Mouse (Mus musculus): ENCODE data around the gene Arid4b. TPM values are rescaled to one million over a fixed set of nuclear protein-coding genes. Genes with fewer than 3 reads are reported as not detected.
A peak's percentile ranks its signal among the peaks of the same experiment; 100 is the strongest.
"Not testable (repeated sequence)": the region's sequence is repeated elsewhere in the genome, so short reads cannot be mapped to it uniquely, and the experiment has no call there.

The Arid4b gene
- polyA plus RNA-seq, 1 experiment from 2014 or later = 45.2 TPM

DNA sequence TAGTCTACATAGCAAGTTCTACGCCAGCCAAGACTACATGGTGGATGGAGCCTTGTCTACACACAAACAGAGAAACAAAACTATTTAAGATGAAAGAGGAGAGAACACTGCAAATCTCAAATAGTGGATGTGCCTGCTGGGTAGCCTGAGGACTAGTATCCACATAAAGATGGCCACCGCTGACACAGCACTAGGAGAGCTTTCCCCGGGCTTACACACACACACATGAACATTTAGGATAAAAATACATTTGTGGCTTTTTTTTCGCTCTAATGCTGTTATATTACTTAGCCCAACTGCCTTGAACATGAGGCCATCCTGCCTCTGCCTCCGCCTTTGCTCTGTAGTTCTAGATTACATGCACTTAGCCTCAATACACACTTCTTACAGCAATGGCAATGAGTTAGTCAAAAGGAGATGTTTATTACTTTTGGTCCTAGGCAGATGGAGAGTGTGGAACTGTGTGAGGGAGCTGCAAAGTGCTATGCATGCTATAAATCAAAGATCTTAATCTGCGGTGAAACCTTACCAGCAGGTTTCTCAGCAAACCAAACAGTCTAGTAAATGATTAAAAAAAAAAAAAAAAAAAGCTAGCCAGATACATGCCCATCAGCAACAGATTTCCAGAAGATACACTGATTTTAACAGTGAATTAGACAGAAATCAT is 36.7 kb upstream of the Arid4b start:
- H3K27me3 ChIP-seq (replicated peaks; ENCODE audit: control insufficient read depth, insufficient read depth, low read length) = no peaks in the 10 kb centered on the region
- no peak overlapping the region for H3K4me2 ChIP-seq
- ATAC-seq (replicated peaks; ENCODE audit: low FRiP score) = no peak
- H3K9ac ChIP-seq (ENCODE audit: low read depth, low read length) = no peak overlapping the region
- H3K36me3 ChIP-seq (ENCODE audit: control insufficient read depth, insufficient read depth, low read length) = peaks cover 10% of the 10 kb centered on the region
- H3K9me3 ChIP-seq (ENCODE audit: control insufficient read depth, low read length) = no peaks in the 10 kb centered on the region
- H3K4me1 ChIP-seq (replicated peaks; ENCODE audit: control insufficient read depth, insufficient read depth, low read length) = peaks cover 9% of the 10 kb centered on the region
- H3K27ac ChIP-seq (ENCODE audit: low read depth, low read length) = no peak overlapping the region
- no peak for DNase-seq (ENCODE audit: low spot score)
- 88% methylated on average over 6 of the region's 6 CpGs for WGBS
- H3K4me3 ChIP-seq (ENCODE audit: low read depth, low read length) = no peak overlapping the region

DNA sequence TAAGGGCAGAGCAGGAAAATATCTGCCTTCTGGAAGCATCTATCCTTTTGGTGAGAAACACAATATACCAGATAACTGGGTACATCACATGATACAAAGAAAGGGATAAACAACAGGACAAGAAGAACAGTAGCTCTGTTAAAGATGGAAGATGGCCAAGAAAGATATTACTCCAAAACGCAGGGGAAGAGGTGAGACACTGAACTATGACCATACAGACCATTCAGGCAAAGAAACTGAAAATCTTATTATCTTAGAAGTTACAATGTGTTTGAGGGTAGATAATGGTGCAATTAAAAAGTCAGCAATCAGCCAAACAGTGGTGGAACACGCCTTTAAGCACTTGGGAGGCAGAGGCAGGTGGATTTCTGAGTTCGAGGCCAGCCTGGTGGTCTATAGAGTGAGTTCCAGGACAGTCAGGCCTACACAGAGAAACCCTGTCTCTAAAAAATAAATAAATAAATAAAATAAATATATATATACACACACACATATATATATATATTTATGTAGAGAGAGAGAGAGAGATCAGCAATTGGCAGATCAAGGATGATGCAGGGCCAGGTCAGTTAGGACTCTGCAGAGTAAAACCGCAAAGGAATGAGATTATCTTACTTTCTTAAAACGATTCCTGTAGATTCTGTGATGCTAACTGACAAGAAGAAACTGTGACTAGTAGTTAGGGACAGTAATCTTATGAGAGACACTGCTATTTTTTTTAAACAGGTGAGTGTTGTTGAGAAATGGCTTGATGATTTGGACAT is 29.5 kb upstream of the Arid4b start:
- Histone ChIP-seq H3K4me2 (peak overlapping the region; percentile 50), H3K27ac (ENCODE audit: low read depth, low read length) (peak overlapping the region; percentile 91), H3K4me3 (ENCODE audit: low read depth, low read length) (no peak overlapping the region), H3K4me1 (replicated peaks; ENCODE audit: control insufficient read depth, insufficient read depth, low read length) (peaks cover 32% of the 10 kb centered on the region), H3K36me3 (ENCODE audit: control insufficient read depth, insufficient read depth, low read length) (no peaks in the 10 kb centered on the region; the same call in 1 of the 2 replicates), H3K27me3 (replicated peaks; ENCODE audit: control insufficient read depth, insufficient read depth, low read length) (no peaks in the 10 kb centered on the region), H3K9ac (ENCODE audit: low read depth, low read length) (no peak overlapping the region), H3K9me3 (ENCODE audit: control insufficient read depth, low read length) (no peaks in the 10 kb centered on the region)
- ATAC-seq (replicated peaks; ENCODE audit: low FRiP score) (peak; percentile 81), DNase-seq (ENCODE audit: low spot score) (no peak)
- WGBS = 52% methylated on average over 5 of the region's 5 CpGs

DNA sequence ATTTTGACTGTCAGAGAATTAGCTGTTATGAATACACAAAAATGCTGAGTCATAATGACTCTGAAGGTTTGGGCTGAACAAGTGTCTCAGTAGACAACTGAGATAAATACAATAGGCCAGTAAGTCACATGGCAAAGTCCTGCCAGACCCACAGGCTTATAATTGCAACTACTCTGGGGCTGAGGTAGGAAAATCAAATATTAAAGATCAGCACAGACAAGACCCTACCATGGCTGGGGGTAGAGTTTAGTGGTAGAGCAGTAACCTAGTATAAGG is 29.0 kb upstream of the Arid4b start:
- Histone ChIP-seq H3K4me2 (peak overlapping the region; percentile 50), H3K4me3 (ENCODE audit: low read depth, low read length) (no peak overlapping the region), H3K27ac (ENCODE audit: low read depth, low read length) (peak overlapping the region; percentile 91), H3K9me3 (ENCODE audit: control insufficient read depth, low read length) (no peaks in the 10 kb centered on the region), H3K36me3 (ENCODE audit: control insufficient read depth, insufficient read depth, low read length) (no peaks in the 10 kb centered on the region; the same call in 1 of the 2 replicates), H3K9ac (ENCODE audit: low read depth, low read length) (peak overlapping the region; percentile 43; the same call in 1 of the 2 replicates), H3K27me3 (replicated peaks; ENCODE audit: control insufficient read depth, insufficient read depth, low read length) (no peaks in the 10 kb centered on the region), H3K4me1 (replicated peaks; ENCODE audit: control insufficient read depth, insufficient read depth, low read length) (peaks cover 34% of the 10 kb centered on the region)
- no peak for DNase-seq (ENCODE audit: low spot score)
- peak; percentile 78 for ATAC-seq (replicated peaks; ENCODE audit: low FRiP score)

- not testable (repeated sequence) for H3K9ac ChIP-seq (ENCODE audit: low read depth, low read length); H3K4me3 ChIP-seq (ENCODE audit: low read depth, low read length); H3K9me3 ChIP-seq (ENCODE audit: control insufficient read depth, low read length); DNase-seq (ENCODE audit: low spot score); H3K36me3 ChIP-seq (ENCODE audit: control insufficient read depth, insufficient read depth, low read length); ATAC-seq (replicated peaks; ENCODE audit: low FRiP score); H3K27me3 ChIP-seq (replicated peaks; ENCODE audit: control insufficient read depth, insufficient read depth, low read length); H3K4me2 ChIP-seq
- Histone ChIP-seq H3K4me1 (replicated peaks; ENCODE audit: control insufficient read depth, insufficient read depth, low read length) (peaks cover 31% of the 10 kb centered on the region), H3K27ac (ENCODE audit: low read depth, low read length) (peak overlapping the region; percentile 91; the same call in 1 of the 2 replicates)
- 88% methylated on average over 3 of the region's 3 CpGs for WGBS
These were observed 27.7 kb upstream of the Arid4b start for GRCm38 (mm10) chr13:14035352-14035751.

DNA sequence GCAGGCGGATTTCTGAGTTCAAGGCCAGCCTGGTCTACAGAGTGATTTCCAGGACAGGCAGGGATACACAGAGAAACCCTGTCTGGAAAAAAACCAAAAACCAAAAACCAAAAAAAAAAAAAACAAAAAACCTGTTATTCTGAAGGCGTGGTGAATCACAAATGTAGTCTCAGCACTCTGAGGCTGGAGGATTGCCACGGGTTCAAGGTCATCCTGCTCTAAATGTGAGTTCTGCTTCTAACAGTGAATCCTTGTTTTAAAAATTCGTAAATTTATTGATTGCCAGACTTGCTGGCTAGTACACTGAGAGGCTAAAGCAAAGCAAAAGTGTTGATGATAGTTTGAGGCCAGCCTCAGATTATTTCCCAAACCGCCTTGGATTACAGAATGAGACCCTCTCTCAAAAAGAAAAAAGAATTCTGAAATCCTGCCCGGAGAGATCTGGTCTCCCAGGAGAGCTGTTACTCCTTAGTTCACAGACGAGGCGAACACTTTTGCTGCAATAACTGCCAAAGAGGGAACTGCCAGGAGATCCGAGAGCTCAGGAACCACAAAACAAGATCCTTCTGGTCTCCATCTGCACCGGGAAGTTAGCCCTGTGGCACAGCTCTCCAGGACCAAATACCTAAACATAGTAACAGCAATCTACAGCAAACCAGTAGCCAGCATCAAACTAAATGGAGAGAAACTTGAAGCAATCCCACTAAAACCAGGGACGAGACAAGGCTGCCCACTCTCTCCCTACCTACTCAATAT is 27.0 kb upstream of the Arid4b start:
- Histone ChIP-seq H3K9ac (ENCODE audit: low read depth, low read length) (no peak overlapping the region), H3K36me3 (ENCODE audit: control insufficient read depth, insufficient read depth, low read length) (no peaks in the 10 kb centered on the region; the same call in 1 of the 2 replicates), H3K4me3 (ENCODE audit: low read depth, low read length) (no peak overlapping the region), H3K9me3 (ENCODE audit: control insufficient read depth, low read length) (no peaks in the 10 kb centered on the region), H3K27ac (ENCODE audit: low read depth, low read length) (no peak overlapping the region), H3K27me3 (replicated peaks; ENCODE audit: control insufficient read depth, insufficient read depth, low read length) (no peaks in the 10 kb centered on the region), H3K4me1 (replicated peaks; ENCODE audit: control insufficient read depth, insufficient read depth, low read length) (peaks cover 28% of the 10 kb centered on the region), H3K4me2 (no peak overlapping the region)
- ATAC-seq (replicated peaks; ENCODE audit: low FRiP score) (no peak), DNase-seq (ENCODE audit: low spot score) (no peak)
- 92% methylated on average over 11 of the region's 11 CpGs for whole genome bisulfite sequencing

- Histone ChIP-seq H3K27ac (ENCODE audit: low read depth, low read length) (peak overlapping the region; percentile 91), H3K4me3 (ENCODE audit: low read depth, low read length) (peak overlapping the region; percentile 68), H3K27me3 (replicated peaks; ENCODE audit: control insufficient read depth, insufficient read depth, low read length) (no peaks in the 10 kb centered on the region), H3K36me3 (ENCODE audit: control insufficient read depth, insufficient read depth, low read length) (no peaks in the 10 kb centered on the region), H3K9ac (ENCODE audit: low read depth, low read length) (peak overlapping the region; percentile 90), H3K9me3 (ENCODE audit: control insufficient read depth, low read length) (no peaks in the 10 kb centered on the region), H3K4me1 (replicated peaks; ENCODE audit: control insufficient read depth, insufficient read depth, low read length) (peaks cover 13% of the 10 kb centered on the region), H3K4me2 (peak overlapping the region; percentile 91)
- DNase-seq (ENCODE audit: low spot score) (no peak), ATAC-seq (replicated peaks; ENCODE audit: low FRiP score) (peak; percentile 15)
- 2% methylated on average over 8 of the region's 8 CpGs for WGBS
These were observed 24.1 kb upstream of the Arid4b start for GRCm38 (mm10) chr13:14038911-14039291.

DNA sequence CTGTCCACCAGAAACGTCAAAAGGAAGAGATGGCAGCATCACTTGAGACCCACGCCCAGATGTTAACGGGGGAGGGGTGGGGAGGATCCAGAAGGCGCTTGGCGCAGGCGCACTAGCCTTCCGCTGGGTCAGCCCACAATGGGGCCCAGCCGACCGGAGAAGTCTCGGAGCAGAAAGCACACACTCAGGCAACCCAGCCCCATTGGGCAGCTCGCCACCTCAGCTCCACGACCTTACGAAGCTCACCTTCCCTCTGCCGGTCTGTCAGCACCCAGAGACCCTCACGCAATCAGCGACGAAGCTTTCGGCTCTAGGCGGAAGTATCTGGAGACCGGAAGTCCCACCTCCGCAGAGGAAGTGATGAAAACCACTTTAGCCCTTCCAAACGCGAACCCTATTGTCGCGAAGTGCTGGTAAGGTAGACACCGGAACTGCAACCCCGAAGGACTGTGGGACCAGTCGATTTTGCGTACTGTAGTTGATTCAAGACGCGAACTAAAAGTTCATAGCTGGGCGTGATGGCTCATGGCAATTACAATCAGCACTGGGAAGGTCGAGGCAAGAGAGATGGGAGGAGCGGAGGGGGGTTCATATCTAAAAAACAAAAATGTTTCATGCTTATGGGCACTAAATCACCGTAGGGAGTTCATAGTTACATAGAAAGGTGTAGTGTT is 23.6 kb upstream of the Arid4b start, which contains the start of gene Tbce:
Gene Tbce, minus strand, starts transcription at position 347 of the 674 bp plus-strand sequence.
- Histone ChIP-seq H3K4me3 (ENCODE audit: low read depth, low read length) (peak within 1 kb of the TSS; percentile 68), H3K36me3 (ENCODE audit: control insufficient read depth, insufficient read depth, low read length) (no peaks in the 10 kb centered on the region), H3K4me2 (peak within 1 kb of the TSS; percentile 91), H3K27ac (ENCODE audit: low read depth, low read length) (peak within 1 kb of the TSS; percentile 91), H3K4me1 (replicated peaks; ENCODE audit: control insufficient read depth, insufficient read depth, low read length) (peaks cover 11% of the 10 kb centered on the region), H3K27me3 (replicated peaks; ENCODE audit: control insufficient read depth, insufficient read depth, low read length) (no peaks in the 10 kb centered on the region), H3K9ac (ENCODE audit: low read depth, low read length) (peak within 1 kb of the TSS; percentile 90), H3K9me3 (ENCODE audit: control insufficient read depth, low read length) (no peaks in the 10 kb centered on the region)
- DNase-seq (ENCODE audit: low spot score) (peak; percentile 91), ATAC-seq (replicated peaks; ENCODE audit: low FRiP score) (peak; percentile 95)
- WGBS = under 1% methylated on average over 35 of the region's 35 CpGs

- Histone ChIP-seq H3K27me3 (replicated peaks; ENCODE audit: control insufficient read depth, insufficient read depth, low read length) (no peaks in the 10 kb centered on the region), H3K4me3 (ENCODE audit: low read depth, low read length) (peak overlapping the region; percentile 68), H3K9me3 (ENCODE audit: control insufficient read depth, low read length) (no peaks in the 10 kb centered on the region), H3K4me2 (peak overlapping the region; percentile 91), H3K4me1 (replicated peaks; ENCODE audit: control insufficient read depth, insufficient read depth, low read length) (peaks cover 5% of the 10 kb centered on the region), H3K36me3 (ENCODE audit: control insufficient read depth, insufficient read depth, low read length) (no peaks in the 10 kb centered on the region), H3K27ac (ENCODE audit: low read depth, low read length) (peak overlapping the region; percentile 91; the same call in 1 of the 2 replicates), H3K9ac (ENCODE audit: low read depth, low read length) (peak overlapping the region; percentile 90)
- DNase-seq (ENCODE audit: low spot score) (no peak), ATAC-seq (replicated peaks; ENCODE audit: low FRiP score) (no peak)
- 54% methylated on average over 5 of the region's 5 CpGs for WGBS
These were observed 22.8 kb upstream of the Arid4b start for GRCm38 (mm10) chr13:14040186-14040585.

Measured in liver, embryonic 11.5 days (tissue).